Mouse (Mus musculus): ENCODE measurements around the gene Magi1. TPM values are rescaled to one million over a fixed set of nuclear protein-coding genes. Genes with fewer than 3 reads are reported as not detected.

Magi1 gene
- polyA plus RNA-seq, 1 experiment from 2014 or later: 17.1 TPM

DNA sequence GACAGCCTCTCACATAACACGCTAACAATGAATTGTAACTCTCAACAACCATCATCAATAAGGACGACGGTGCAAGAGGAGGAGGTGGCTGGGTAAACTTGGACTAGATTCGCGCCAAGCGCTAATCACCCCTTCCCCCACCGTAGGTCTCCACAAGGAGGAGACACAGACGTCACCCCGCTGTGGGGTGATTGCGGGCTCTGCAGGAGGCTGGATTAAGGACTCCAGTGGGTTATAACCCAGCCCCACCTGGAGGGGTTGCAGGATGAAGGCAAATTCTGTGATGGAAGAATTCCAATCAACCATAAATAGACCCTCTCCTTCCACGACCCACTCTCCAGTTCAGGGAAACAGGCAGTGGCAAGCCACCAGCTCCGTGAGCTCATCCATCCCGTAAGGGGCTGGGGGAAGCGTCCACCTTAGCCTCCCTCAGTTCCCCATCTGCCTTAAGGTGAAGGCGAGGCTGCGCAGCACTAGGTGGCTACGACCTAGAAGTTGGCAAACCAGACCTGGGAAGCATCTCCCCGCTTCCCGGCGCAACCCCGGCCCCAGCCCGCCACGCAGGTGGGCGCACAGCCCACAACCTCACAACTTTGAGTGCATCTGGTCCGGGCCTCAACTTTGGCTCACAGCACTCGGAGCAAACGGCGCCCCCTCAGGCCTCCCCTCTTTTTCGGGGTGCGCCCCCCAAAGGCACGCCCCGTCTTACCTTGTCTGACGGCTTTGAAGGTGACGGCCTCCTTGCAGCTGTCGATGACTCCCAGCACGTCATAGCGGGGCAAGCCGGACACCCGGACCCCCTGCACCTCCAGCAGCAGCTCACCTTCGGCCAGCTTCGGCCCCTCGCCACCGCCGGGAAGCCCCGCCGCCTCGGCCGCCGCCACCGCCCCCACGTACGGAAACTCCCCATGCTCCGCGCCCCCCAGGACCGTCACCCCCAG is 1.1 kb downstream of the Magi1 start:
- ATAC-seq (ENCODE audit: insufficient number of reproducible peaks, insufficient read depth, low FRiP score, low TSS enrichment, low read depth): 0 out of 2 replicates have a peak, but pooled peaks have one; percentile 15
- no peaks in the 10 kb centered on the region for H3K36me3 ChIP-seq
- H3K4me1 ChIP-seq (replicated peaks): peaks cover 26% of the 10 kb centered on the region
- peaks cover 3% of the 10 kb centered on the region; the same call in 1 of the 2 replicates for H3K9me3 ChIP-seq
- H3K27ac ChIP-seq: peak overlapping the region; percentile 99
- H3K27me3 ChIP-seq: 0 out of 2 replicates have a peak, but pooled peaks cover 5% of the 10 kb centered on the region
- peak overlapping the region; percentile 87 for H3K9ac ChIP-seq (replicated peaks)
- peak overlapping the region; percentile 82 for H3K4me3 ChIP-seq (replicated peaks)
- H3K4me2 ChIP-seq: peak overlapping the region; percentile 86
- WGBS: under 1% methylated on average over 49 of the region's 55 CpGs

DNA sequence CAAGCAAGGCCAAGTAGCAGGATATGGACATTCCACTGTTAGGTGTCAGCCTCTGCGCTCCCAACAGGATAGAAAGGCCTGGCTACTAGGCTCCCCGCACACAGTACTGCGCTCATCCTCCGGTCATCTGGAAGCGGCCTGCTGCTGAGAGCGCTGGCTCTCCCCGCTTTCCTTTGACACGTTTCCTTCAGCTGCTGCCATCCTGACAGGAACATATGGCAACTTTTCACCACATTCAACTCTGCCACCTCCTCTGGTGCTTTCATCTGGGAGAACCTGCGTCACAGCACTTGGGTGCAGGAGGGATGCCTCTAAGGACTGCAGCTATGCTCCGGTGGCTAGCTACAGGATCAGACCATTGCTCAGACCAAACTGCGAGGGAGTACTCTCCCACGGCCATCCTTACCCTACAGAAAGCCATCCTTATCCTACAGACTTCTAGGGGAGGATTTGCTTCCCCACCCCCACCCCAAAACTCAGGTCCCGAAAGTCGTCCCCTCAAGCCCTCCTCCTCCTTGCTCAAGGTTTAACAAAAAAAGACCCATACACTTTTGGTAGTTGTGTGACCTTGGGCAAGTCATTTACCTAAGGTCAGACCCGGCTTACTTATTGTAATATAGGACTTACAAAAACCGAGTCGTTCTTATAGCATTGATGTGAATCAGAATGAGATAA is 2.0 kb downstream of the Magi1 start:
- 4% methylated on average over 17 of the region's 17 CpGs for WGBS
- peak overlapping the region; percentile 82 for H3K4me3 ChIP-seq (replicated peaks)
- 0 out of 2 replicates have a peak, but pooled peaks cover 5% of the 10 kb centered on the region for H3K27me3 ChIP-seq
- no peaks in the 10 kb centered on the region for H3K36me3 ChIP-seq
- peak overlapping the region; percentile 87 for H3K9ac ChIP-seq (replicated peaks)
- no peaks in the 10 kb centered on the region for H3K9me3 ChIP-seq
- H3K27ac ChIP-seq: no peak overlapping the region
- peaks cover 26% of the 10 kb centered on the region for H3K4me1 ChIP-seq (replicated peaks)
- no peak for ATAC-seq (ENCODE audit: insufficient number of reproducible peaks, insufficient read depth, low FRiP score, low TSS enrichment, low read depth)
- H3K4me2 ChIP-seq: peak overlapping the region; percentile 86

DNA sequence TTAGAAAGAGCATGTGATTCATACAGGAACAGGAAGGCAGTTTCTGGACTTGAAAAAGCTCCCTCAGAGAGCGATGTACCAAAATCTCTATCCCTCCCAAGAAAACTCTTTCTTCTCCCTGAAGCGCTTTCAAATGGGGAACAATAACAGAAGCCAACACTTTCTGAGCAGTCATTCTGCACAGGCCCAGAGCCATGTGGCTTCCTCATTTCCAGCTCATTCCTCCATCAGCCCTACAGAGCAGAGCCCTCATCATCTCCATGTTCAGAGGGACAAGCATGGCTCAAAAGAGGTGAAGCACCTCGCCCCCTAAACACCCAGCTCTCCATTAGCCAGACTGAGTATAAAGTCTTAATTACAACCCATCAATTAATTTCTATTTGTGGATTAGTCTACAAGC is 9.8 kb downstream of the Magi1 start:
- H3K4me2 ChIP-seq: no peak overlapping the region
- 87% methylated on average over 3 of the region's 3 CpGs for WGBS
- H3K36me3 ChIP-seq: no peaks in the 10 kb centered on the region
- no peak overlapping the region for H3K9ac ChIP-seq (replicated peaks)
- no peak overlapping the region for H3K27ac ChIP-seq
- ATAC-seq (ENCODE audit: insufficient number of reproducible peaks, insufficient read depth, low FRiP score, low TSS enrichment, low read depth): no peak
- H3K9me3 ChIP-seq: no peaks in the 10 kb centered on the region
- no peaks in the 10 kb centered on the region for H3K27me3 ChIP-seq
- no peak overlapping the region for H3K4me3 ChIP-seq (replicated peaks)
- peaks cover 6% of the 10 kb centered on the region for H3K4me1 ChIP-seq (replicated peaks)

DNA sequence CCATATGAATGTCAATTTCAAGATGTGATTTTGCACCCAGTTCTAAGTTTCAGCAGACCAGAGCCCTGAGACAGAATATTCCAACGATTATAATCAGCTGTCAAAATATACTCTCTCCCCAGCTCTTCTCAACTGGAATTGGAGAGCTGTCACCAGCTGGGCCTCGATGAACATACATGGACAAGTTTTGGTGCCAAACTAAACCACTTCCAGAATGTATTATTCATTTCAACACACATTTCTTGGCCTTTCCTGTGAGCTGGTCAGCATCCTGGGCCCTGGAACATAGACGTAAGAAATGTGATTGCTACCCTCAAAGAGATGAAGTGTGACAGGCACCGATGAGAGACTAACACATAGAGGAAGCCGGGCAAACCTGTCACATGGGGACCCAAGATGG is 13.7 kb downstream of the Magi1 start:
- no peaks in the 10 kb centered on the region for H3K36me3 ChIP-seq
- H3K27me3 ChIP-seq: no peaks in the 10 kb centered on the region
- H3K4me1 ChIP-seq (replicated peaks): peaks cover 32% of the 10 kb centered on the region
- no peaks in the 10 kb centered on the region for H3K9me3 ChIP-seq
- no peak overlapping the region for H3K9ac ChIP-seq (replicated peaks)
- 85% methylated on average over 5 of the region's 5 CpGs for WGBS
- H3K4me3 ChIP-seq (replicated peaks): no peak overlapping the region
- H3K4me2 ChIP-seq: no peak overlapping the region
- no peak overlapping the region for H3K27ac ChIP-seq
- ATAC-seq (ENCODE audit: insufficient number of reproducible peaks, insufficient read depth, low FRiP score, low TSS enrichment, low read depth): no peak

DNA sequence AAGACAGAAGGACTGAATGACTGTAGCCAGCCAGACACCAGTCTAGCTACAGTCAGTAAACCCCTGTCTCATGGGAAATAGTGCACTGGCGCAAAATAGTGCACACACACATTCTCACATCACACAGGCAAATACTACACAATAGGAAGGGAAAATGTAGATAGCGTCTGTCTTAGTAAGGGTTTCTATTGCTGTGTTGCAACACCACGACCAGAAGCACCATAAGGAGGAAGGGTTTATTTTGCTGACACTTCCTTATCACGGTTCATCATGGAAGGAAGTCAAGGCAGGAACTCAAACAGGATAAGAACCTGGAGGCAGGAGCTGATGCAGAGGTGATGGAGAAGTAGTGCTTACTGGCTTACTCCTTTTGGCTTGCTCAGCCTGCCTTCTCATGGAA is 14.5 kb downstream of the Magi1 start:
- WGBS: 80% methylated on average over 4 of the region's 4 CpGs
- H3K4me2 ChIP-seq: no peak overlapping the region
- H3K4me1 ChIP-seq (replicated peaks): peaks cover 32% of the 10 kb centered on the region
- no peak overlapping the region for H3K4me3 ChIP-seq (replicated peaks)
- no peaks in the 10 kb centered on the region for H3K27me3 ChIP-seq
- no peak overlapping the region for H3K9ac ChIP-seq (replicated peaks)
- H3K9me3 ChIP-seq: no peaks in the 10 kb centered on the region
- no peak overlapping the region for H3K27ac ChIP-seq
- no peak for ATAC-seq (ENCODE audit: insufficient number of reproducible peaks, insufficient read depth, low FRiP score, low TSS enrichment, low read depth)
- H3K36me3 ChIP-seq: no peaks in the 10 kb centered on the region

DNA sequence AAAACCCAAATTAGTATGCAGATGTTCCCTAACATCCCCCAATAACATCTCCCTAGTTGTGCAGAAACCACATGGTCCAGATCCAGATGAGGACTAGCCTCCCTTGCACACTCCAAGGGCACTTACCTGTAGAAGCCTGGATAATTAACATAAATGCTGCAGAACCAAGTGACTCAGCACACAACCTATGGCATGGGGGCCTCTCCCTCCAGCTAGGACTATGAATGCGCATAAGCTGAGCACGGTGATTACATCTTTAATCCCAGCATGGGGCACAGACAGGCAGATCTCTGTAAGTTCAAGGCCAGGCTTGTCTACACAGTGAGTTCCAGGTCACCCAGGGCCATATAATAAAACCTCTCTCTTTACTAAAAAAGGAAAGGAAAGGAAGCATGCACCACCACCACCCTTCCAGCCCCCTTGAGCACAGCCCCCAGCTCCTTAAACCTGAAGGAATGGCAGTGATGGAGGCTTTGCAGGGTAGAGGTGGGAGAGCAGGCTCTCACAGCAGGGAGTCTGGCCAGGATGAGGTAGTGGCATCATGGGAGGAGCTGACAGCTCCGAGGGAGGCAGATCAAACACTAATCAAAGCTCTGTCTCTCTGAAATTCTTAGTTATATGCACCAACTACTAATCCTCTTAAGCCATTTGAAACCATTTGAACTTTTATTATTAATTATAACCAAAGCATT is 18.3 kb downstream of the Magi1 start:
- no peak for ATAC-seq (ENCODE audit: insufficient number of reproducible peaks, insufficient read depth, low FRiP score, low TSS enrichment, low read depth)
- WGBS: 58% methylated on average over 3 of the region's 3 CpGs

DNA sequence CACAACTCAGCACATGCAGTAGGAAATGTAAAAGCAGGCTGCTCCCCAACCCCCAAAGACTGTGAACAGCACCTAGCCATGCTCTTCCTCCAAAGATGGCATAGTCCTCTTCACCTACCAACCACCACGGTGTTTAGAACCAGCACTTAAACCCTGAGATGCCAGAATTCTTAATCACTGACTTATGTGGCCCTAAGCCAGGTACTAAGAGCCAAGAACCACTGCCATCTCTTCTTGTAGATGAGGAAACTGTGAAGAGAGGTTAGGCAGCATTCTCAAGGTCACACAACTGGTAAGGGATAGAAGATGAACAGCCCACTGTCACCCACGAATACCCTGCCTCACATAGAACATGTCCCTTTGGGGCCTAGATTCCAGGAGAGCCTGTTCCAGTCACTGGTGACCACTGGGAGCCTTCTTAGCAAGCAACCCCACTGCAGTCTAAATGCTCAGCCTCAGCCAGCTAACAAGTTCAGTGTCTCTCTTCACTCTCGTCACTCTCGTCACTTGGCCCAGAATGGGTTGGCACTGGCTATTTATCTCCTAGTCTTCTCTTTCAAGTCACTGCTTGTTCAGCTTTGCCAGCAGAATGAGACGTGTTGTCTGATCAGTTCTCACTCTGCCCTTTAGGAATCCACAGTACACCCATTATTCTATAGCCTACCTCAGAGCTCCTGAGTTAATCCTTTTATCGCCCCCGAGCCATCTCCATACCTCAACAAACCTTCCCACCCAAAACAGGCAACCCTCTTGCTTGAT is 19.4 kb downstream of the Magi1 start:
- ATAC-seq (ENCODE audit: insufficient number of reproducible peaks, insufficient read depth, low FRiP score, low TSS enrichment, low read depth): no peak
- H3K27me3 ChIP-seq: no peaks in the 10 kb centered on the region
- H3K4me1 ChIP-seq (replicated peaks): peaks cover 36% of the 10 kb centered on the region
- no peak overlapping the region for H3K27ac ChIP-seq
- no peaks in the 10 kb centered on the region for H3K36me3 ChIP-seq
- WGBS: 81% methylated on average over 7 of the region's 7 CpGs
- no peaks in the 10 kb centered on the region for H3K9me3 ChIP-seq
- H3K4me3 ChIP-seq (replicated peaks): no peak overlapping the region
- H3K9ac ChIP-seq (replicated peaks): no peak overlapping the region
- no peak overlapping the region for H3K4me2 ChIP-seq

More for the DNA sequence above, 18.3 kb downstream of the Magi1 start:
- no peak overlapping the region for H3K4me2 ChIP-seq
- H3K27ac ChIP-seq: no peak overlapping the region
- no peak overlapping the region for H3K9ac ChIP-seq (replicated peaks)
- no peaks in the 10 kb centered on the region for H3K9me3 ChIP-seq
- H3K27me3 ChIP-seq: no peaks in the 10 kb centered on the region
- no peaks in the 10 kb centered on the region for H3K36me3 ChIP-seq
- peaks cover 34% of the 10 kb centered on the region for H3K4me1 ChIP-seq (replicated peaks)
- no peak overlapping the region for H3K4me3 ChIP-seq (replicated peaks)

DNA sequence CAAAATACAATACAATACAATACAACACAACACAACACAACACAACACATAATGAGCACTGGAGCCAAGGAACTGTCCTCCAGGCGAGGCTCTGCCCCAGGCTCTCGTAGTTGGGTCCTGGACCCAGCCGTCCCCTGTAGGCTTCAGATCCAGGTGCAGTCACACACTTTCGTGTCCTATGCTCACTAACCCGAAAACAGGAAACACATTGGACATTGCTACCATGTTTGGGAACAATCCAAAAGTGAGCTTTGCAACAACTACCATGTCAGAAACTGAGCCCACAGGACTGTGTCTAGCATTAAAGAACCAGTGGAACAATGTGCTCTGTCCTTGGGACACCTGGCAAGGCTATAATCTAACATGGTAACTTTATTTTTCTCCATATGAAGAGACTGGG is 22.9 kb downstream of the Magi1 start:
- Histone ChIP-seq H3K4me1 (replicated peaks) (peaks cover 31% of the 10 kb centered on the region), H3K4me2 (no peak overlapping the region)
- 93% methylated on average over 5 of the region's 5 CpGs for WGBS

DNA sequence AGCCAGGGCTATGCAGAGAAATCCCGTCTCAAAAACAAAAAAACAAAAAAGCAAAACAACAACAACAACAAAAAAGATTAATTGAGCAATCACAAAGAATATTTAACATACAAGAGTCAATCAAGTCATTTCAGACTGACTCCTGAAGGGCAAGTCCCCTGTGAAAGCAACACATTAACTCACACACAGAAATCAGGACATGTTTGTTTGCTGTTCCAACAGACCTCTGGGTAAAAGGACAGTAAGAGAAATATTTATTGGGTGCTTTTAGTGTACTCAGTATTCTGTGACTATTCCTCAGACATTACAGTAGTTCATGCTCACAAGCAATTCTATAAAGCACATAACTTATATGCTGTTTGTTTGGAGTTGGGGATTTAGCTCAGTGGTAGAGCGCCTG is 23.7 kb downstream of the Magi1 start:
- ATAC-seq (ENCODE audit: insufficient number of reproducible peaks, insufficient read depth, low FRiP score, low TSS enrichment, low read depth): no peak
- Histone ChIP-seq H3K4me3 (replicated peaks) (no peak overlapping the region), H3K4me2 (no peak overlapping the region), H3K4me1 (replicated peaks) (peaks cover 34% of the 10 kb centered on the region), H3K36me3 (no peaks in the 10 kb centered on the region), H3K27ac (no peak overlapping the region), H3K9ac (replicated peaks) (no peak overlapping the region), H3K9me3 (no peaks in the 10 kb centered on the region), H3K27me3 (no peaks in the 10 kb centered on the region)
- WGBS: 92% methylated on average over 2 of the region's 2 CpGs

More for the DNA sequence above, 22.9 kb downstream of the Magi1 start:
- no peaks in the 10 kb centered on the region for H3K9me3 ChIP-seq
- no peak for ATAC-seq (ENCODE audit: insufficient number of reproducible peaks, insufficient read depth, low FRiP score, low TSS enrichment, low read depth)
- no peak overlapping the region for H3K27ac ChIP-seq
- no peak overlapping the region for H3K9ac ChIP-seq (replicated peaks)
- no peaks in the 10 kb centered on the region for H3K27me3 ChIP-seq
- no peak overlapping the region for H3K4me3 ChIP-seq (replicated peaks)
- no peaks in the 10 kb centered on the region for H3K36me3 ChIP-seq

DNA sequence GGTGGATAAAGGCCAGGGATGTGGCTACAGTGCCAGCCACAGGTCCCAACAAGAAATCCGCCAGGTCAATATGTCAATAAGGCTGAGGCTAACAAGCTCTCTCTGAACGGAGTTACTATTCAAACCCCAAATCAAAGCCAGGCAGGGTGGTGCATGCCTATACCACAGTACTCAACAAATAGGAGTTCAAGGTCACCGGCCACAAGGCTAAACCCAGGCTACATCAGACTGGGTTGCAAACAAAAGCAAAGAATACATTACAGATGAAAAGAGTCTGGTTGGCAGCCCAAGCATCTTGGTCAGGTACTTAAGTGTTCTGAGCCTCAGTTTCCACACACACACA is 25.9 kb downstream of the Magi1 start:
- Histone ChIP-seq H3K4me2 (no peak overlapping the region), H3K27me3 (no peaks in the 10 kb centered on the region), H3K27ac (no peak overlapping the region), H3K4me3 (replicated peaks) (no peak overlapping the region), H3K9ac (replicated peaks) (no peak overlapping the region), H3K36me3 (no peaks in the 10 kb centered on the region), H3K4me1 (replicated peaks) (peaks cover 47% of the 10 kb centered on the region), H3K9me3 (no peaks in the 10 kb centered on the region)
- no peak for ATAC-seq (ENCODE audit: insufficient number of reproducible peaks, insufficient read depth, low FRiP score, low TSS enrichment, low read depth)
- WGBS: 67% methylated on average over 3 of the region's 3 CpGs

Data from limb, embryonic 12.5 days (tissue).